Comparison of ENCODE assay signal across 21 mouse cellular contexts in genomic region chr8:26714714-26715113, GRCm38 (mm10).
"Had no signal": no experiment of that assay in that cellular context is flagged by ENCODE, and none has a peak within 500 bp of the region (broad histone marks: within the 10 kb centered on the region; RNA-seq: fewer than 3 reads in every experiment).

No protein-coding gene starts in this region.

- H3K4me3 ChIP-seq: lung, embryonic 15.5 days; megakaryocyte, embryonic 14.5 days; midbrain, embryonic 10.5 days; midbrain, embryonic 12.5 days; myocyte; neural tube, embryonic 13.5 days; neural tube, embryonic 15.5 days had no signal

- H3K27ac ChIP-seq: lung, embryonic 15.5 days; midbrain, embryonic 10.5 days; midbrain, embryonic 12.5 days; neural tube, embryonic 13.5 days; neural tube, embryonic 15.5 days had no signal

- ATAC-seq: liver, postnatal 0 days; lung, postnatal 0 days; midbrain, embryonic 16.5 days had no signal

- DNase-seq: liver, postnatal 0 days; lung, adult 2 months; lung, postnatal 4 days; midbrain, embryonic 14.5 days; retina, postnatal 1 day; right cerebral cortex, adult 18-20 months; right cerebral cortex, postnatal 25 days; right cerebral cortex, postnatal 4 days; spleen, adult 18-20 months; thymus, adult 18-20 months; thymus, postnatal 14 days; thymus, postnatal 36 days had no signal
